Mouse (Mus musculus) liver, embryonic 14.5 days (tissue): ENCODE measurements around the gene Syne1. TPM values are rescaled to one million over a fixed set of nuclear protein-coding genes. Genes with fewer than 3 reads are reported as not detected.

Experiments used
- ATAC-seq: fragments of 200-750 bp; cut with Nextera tagmentation; 2 replicates; pipeline ENCODE4 v1.8.0; 2017; ENCODE audit warnings: moderate number of reproducible peaks, mild to moderate bottlenecking, moderate library complexity; ENCODE audit not compliant: insufficient read depth
- DNase-seq, 3 experiments: peaks; one replicate each; pipeline ENCODE4 v3.0.0-alpha.2; 2012 to 2013; ENCODE audit warnings: low read depth in 3 of 3, low spot score in 3 of 3
- H3K27ac ChIP-seq: fragments of 300-500 bp; sonication (generic); 2 replicates; pipeline ENCODE4 v1.5.1; 2014; ENCODE audit warnings: moderate library complexity, mild to moderate bottlenecking, control low read depth, inconsistent platforms
- H3K27me3 ChIP-seq: fragments of 300-500 bp; sonication (generic); 2 replicates; pipeline ENCODE4 v1.6.1; 2014; ENCODE audit warnings: mild to moderate bottlenecking, low read length, moderate library complexity; ENCODE audit not compliant: control insufficient read depth, insufficient read depth
- H3K36me3 ChIP-seq: fragments of 300-500 bp; sonication (generic); replicated peaks from 2 replicates; pipeline ENCODE4 v1.6.1; 2014; ENCODE audit warnings: low read depth; ENCODE audit not compliant: control insufficient read depth, insufficient read depth
- H3K4me1 ChIP-seq, 2 experiments: fragments of 200-500 bp in 1 of 2; fragments of 300-500 bp in 1 of 2; sonication (generic) in 1 of 2; replicated peaks; 2 replicates each; pipeline ENCODE4 v1.6.1; 2012 to 2014; ENCODE audit warnings: antibody characterized with exemption in 1 of 2, inconsistent platforms in 1 of 2, low read length in 1 of 2; ENCODE audit not compliant: control insufficient read depth in 2 of 2, insufficient read depth in 2 of 2
- H3K4me2 ChIP-seq: fragments of 300-500 bp; sonication (generic); 2 replicates; pipeline ENCODE4 v1.6.1; 2014; ENCODE audit warnings: low read depth, mild to moderate bottlenecking, control low read depth, moderate library complexity
- H3K4me3 ChIP-seq, 2 experiments: fragments of 200-500 bp in 1 of 2; fragments of 300-500 bp in 1 of 2; sonication (generic) in 1 of 2; 2 replicates each; pipeline ENCODE4 v1.5.1; 2012 to 2014; ENCODE audit warnings: low read depth in 2 of 2, low read length in 2 of 2, mild to moderate bottlenecking in 2 of 2, control low read depth in 1 of 2, inconsistent platforms in 1 of 2, moderate library complexity in 1 of 2; ENCODE audit not compliant: insufficient read depth in 1 of 2
- H3K9ac ChIP-seq: fragments of 300-500 bp; sonication (generic); replicated peaks from 2 replicates; pipeline ENCODE4 v1.6.1; 2014; ENCODE audit warnings: mild to moderate bottlenecking, control low read depth, moderate library complexity
- H3K9me3 ChIP-seq: fragments of 300-500 bp; sonication (generic); 2 replicates; pipeline ENCODE4 v1.6.1; 2016; ENCODE audit warnings: low read length, mixed read lengths; ENCODE audit not compliant: control insufficient read depth
- CTCF ChIP-seq: IDR thresholded peaks from 2 replicates; pipeline ENCODE4 v1.5.1; 2016; ENCODE audit warnings: antibody characterized with exemption, low read depth, control low read depth
- EP300 ChIP-seq: IDR thresholded peaks from 2 replicates; pipeline ENCODE4 v1.6.1; 2016; ENCODE audit warnings: antibody characterized with exemption, low read depth
- WGBS: fragments of 180-500 bp; shearing (Covaris S2); extraction: QIAGEN DNeasy Blood & Tissue Kit; methylation state at CpG from one replicate; pipeline ENCODE4 v1.1.7; 2014; ENCODE audit not compliant: insufficient replicate concordance; 5-methylcytosine and 5-hydroxymethylcytosine counted together
- polyA plus RNA-seq, 2 experiments: library from polyadenylated mRNA; depleted of rRNA in 1 of 2; stranded (reverse) in 1 of 2; unstranded in 1 of 2; fragments of >200 nt; fragmentation: Nextera tagmentation in 1 of 2; extraction: Ambion mirVana in 1 of 2; gene quantifications; 2 replicates each; pipeline versions ENCODE4 v1.2.1 to v1.2.3; 2012 to 2014

The Syne1 gene
- polyA plus RNA-seq, 2 experiments: 3.1 to 3.6 TPM

DNA sequence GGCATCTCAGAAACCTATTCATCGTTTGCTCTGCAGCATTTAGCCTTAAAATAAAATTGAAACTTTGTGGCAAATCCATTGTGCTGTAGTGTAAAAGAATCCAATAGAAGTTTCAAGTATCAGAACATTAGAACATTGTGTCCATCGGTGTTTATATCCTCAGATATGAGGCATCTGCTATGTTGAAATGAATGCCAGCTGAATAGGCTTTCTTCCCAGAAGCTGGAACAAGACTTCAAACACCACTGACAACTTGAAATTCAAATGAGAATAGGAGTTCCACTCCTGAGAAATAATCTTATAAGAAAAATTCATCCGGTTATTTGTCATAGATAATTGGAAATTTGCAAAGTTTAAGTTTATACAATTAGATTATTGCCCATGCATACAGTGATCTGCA, 135.6 kb downstream of the Syne1 start:
- WGBS: 64% methylated on average over 3 of the region's 3 CpGs
- no peaks in the 10 kb centered on the region for H3K9me3 ChIP-seq
- TF ChIP-seq CTCF: no peak
- TF ChIP-seq EP300: no peak

DNA sequence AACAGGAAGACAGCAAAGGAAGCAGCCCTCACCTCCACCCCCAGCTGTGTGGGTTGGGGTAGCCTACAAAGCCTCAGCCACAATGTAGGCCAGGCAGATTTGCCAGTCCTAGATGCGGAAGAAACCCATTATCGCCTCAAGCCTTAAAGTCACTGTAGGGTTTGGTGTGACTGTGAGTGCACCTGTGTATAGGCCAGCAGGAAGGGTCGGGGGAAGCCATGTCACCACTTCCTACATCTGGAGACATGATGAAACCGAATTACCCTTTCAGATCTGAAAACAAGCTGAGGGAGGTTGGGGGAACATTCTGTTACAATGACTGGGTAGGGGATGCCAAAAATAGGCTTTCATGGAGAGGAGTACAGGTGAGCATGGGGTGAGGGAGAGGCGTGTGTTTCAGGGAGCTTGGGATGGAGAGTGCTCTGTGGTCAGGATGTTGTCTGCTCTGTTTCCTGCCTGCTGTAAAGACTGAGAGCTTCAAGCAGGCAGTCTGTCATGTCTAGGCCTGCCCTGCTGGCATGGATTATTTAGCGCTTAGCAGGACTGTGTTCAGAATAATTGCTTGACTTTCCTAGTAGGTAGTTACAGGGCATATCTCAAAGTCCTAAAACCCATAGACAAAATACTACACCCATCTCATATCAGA, 167.0 kb downstream of the Syne1 start:
- Histone ChIP-seq H3K4me2 (no peak overlapping the region), H3K27me3 (no peaks in the 10 kb centered on the region), H3K36me3 (no peaks in the 10 kb centered on the region), H3K4me1 (no peaks in the 10 kb centered on the region), H3K4me3 (no peak overlapping the region), H3K9ac (no peak overlapping the region), H3K9me3 (no peaks in the 10 kb centered on the region), H3K27ac (no peak overlapping the region)
- 58% methylated on average over 6 of the region's 6 CpGs for WGBS
- ATAC-seq (no peak), DNase-seq (no peak)
- TF ChIP-seq EP300 (no peak), CTCF (no peak)

More for the DNA sequence above, 135.6 kb downstream of the Syne1 start:
- Histone ChIP-seq H3K27ac (no peak overlapping the region), H3K4me2 (no peak overlapping the region), H3K4me1 (no peaks in the 10 kb centered on the region), H3K9ac (no peak overlapping the region), H3K27me3 (no peaks in the 10 kb centered on the region), H3K36me3 (no peaks in the 10 kb centered on the region), H3K4me3 (no peak overlapping the region)
- no peak for ATAC-seq
- DNase-seq: no peak

DNA sequence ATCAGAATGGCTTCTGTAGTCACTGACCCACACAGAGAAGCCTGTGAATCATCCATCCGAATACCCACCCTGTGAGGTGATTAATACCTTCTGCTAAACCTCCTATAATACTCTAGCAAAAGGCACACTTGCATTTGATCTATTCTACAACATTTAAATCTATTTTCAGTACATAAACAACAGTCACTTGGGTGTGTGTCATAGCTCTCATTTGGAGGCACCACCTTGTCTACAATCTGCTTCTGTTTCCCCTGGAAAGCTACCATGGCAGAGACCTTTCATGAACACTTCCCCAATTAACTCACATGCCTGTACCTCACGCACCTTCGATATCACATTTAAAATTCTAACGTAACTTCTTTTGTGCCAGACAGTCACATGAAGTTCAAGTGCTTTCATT, 169.7 kb downstream of the Syne1 start:
- no peak overlapping the region for H3K9ac ChIP-seq
- H3K4me1 ChIP-seq: no peaks in the 10 kb centered on the region
- no peaks in the 10 kb centered on the region for H3K36me3 ChIP-seq
- ATAC-seq: no peak
- no peak overlapping the region for H3K4me3 ChIP-seq
- H3K27me3 ChIP-seq: no peaks in the 10 kb centered on the region
- no peak overlapping the region for H3K4me2 ChIP-seq
- no peak overlapping the region for H3K27ac ChIP-seq
- H3K9me3 ChIP-seq: no peaks in the 10 kb centered on the region
- TF ChIP-seq CTCF: no peak
- TF ChIP-seq EP300: no peak
- WGBS: 74% methylated on average over 4 of the region's 4 CpGs
- no peak for DNase-seq

DNA sequence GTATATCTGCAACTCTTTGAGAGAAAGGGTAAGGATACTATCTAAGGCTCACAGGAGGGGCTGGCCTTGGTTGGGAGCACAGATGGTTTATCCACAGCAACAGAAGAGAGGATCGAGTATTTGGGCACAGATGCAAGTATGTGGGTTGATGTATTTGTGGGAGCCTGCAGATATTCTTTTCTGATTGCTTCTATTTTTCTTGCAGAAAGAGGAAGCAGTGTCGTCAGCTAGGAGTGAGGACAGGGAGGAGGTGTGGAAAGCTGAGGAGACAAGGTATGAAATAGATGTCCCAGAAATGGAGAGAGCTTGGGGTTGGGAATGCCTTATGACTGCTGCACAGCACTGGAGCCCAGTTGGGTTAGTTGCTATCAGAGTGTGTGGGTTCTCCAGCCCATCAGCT, 172.3 kb downstream of the Syne1 start:
- TF ChIP-seq EP300 (no peak), CTCF (no peak)
- no peak overlapping the region for H3K27ac ChIP-seq
- no peak overlapping the region for H3K4me2 ChIP-seq
- ATAC-seq (no peak), DNase-seq (no peak)
- no peaks in the 10 kb centered on the region for H3K9me3 ChIP-seq
- H3K4me1 ChIP-seq: no peaks in the 10 kb centered on the region
- H3K27me3 ChIP-seq: no peaks in the 10 kb centered on the region
- H3K4me3 ChIP-seq: no peak overlapping the region
- H3K36me3 ChIP-seq: no peaks in the 10 kb centered on the region
- no peak overlapping the region for H3K9ac ChIP-seq
- 35% methylated on average over 2 of the region's 2 CpGs for WGBS

DNA sequence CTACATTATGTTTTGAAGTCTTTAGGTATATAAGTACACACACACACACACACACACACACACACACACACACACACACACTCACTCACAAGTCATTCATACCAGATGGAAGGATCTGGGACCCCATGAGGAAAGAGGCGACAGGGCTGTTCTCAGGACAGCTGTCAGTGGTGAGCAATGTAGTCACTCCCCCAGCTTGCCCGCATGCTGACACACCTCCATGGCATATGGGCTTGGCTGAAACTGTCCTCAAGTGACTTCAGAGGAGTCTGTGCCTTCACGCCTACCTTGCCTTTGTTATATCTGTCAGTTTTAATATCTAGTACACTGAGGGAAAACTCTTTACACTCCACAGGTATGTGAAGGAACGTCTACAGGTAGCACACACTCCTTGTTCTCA, 181.7 kb downstream of the Syne1 start:
- H3K9me3 ChIP-seq: no peaks in the 10 kb centered on the region
- no peaks in the 10 kb centered on the region for H3K36me3 ChIP-seq
- no peak overlapping the region for H3K4me3 ChIP-seq
- H3K27me3 ChIP-seq: no peaks in the 10 kb centered on the region
- DNase-seq: no peak
- no peak overlapping the region for H3K4me2 ChIP-seq
- no peaks in the 10 kb centered on the region for H3K4me1 ChIP-seq
- TF ChIP-seq EP300 (no peak), CTCF (no peak)
- no peak overlapping the region for H3K9ac ChIP-seq
- WGBS: 55% methylated on average over 4 of the region's 4 CpGs
- ATAC-seq: no peak
- H3K27ac ChIP-seq: no peak overlapping the region
